Comparison of ENCODE assay signal across 7 mouse cellular contexts in genomic region chr5:138970056-138970490, GRCm38 (mm10). TPM values are rescaled to one million over a fixed set of nuclear protein-coding genes. Genes with fewer than 3 reads are reported as not detected.
A peak's percentile ranks its signal among the peaks of the same experiment; 100 is the strongest.
DNase-seq lines count a peak whose midpoint lies in the region; ATAC-seq lines count a peak whose summit lies in the region.

No protein-coding gene starts in this region.

- ATAC-seq in heart, embryonic 12.5 days (ENCODE audit: insufficient number of reproducible peaks, low FRiP score), result no peak

- H3K27ac ChIP-seq in heart, embryonic 12.5 days (ENCODE audit: poor library complexity, severe bottlenecking), result peak overlapping the region; percentile 26; the same call in 1 of the 2 replicates

- peaks cover 42% of the 10 kb centered on the region for H3K4me1 ChIP-seq in heart, embryonic 12.5 days (replicated peaks)

- 37% methylated on average over 7 of the region's 7 CpGs for WGBS in heart, embryonic 12.5 days

- H3K9ac ChIP-seq in heart, embryonic 12.5 days, result peak overlapping the region; percentile 20; the same call in 1 of the 2 replicates

- no peak overlapping the region for H3K4me2 ChIP-seq in heart, embryonic 12.5 days

- no peak overlapping the region for H3K4me3 ChIP-seq in heart, embryonic 12.5 days

- no peaks in the 10 kb centered on the region for H3K27me3 ChIP-seq in heart, embryonic 12.5 days (replicated peaks)

- DNase-seq in ovary, postnatal 14 days (ENCODE audit: low spot score), result peak; percentile 37
- DNase-seq in ovary, adult 18-20 months (ENCODE audit: low spot score), result no peak
- peak; percentile 60 to 76 for DNase-seq in kidney, postnatal 25 days
- peak; percentile 30 for DNase-seq in testis, postnatal 14 days (ENCODE audit: low spot score)
- no peak for DNase-seq in urinary bladder, adult 2 months (ENCODE audit: low spot score)
- DNase-seq in layer of hippocampus, adult 9-10 months (ENCODE audit: low spot score), result no peak

- peaks cover 3% of the 10 kb centered on the region; the same call in 1 of the 2 replicates for H3K36me3 ChIP-seq in heart, embryonic 12.5 days

- H3K9me3 ChIP-seq in heart, embryonic 12.5 days (replicated peaks), result no peaks in the 10 kb centered on the region

RNA-seq across cellular contexts. Expression of gene Pdgfa, which starts 27.1 kb away (rescaled TPM):
- polyA plus RNA-seq in heart, embryonic 12.5 days (2016; fragmentation: Nextera tagmentation; extraction: Ambion mirVana), result 34.4 and 37.4 TPM in 2 replicates
- 20.4 and 39.0 TPM in 2 replicates for polyA plus RNA-seq in urinary bladder, adult 2 months (2012; rRNA removed)

Comparison
In these comparisons a context has a peak if more than half of its experiments do, and no peak if none do; other contexts are left out.
1. DNase-seq: peak in ovary, postnatal 14 days (single experiment), kidney, postnatal 25 days (2 of 2) and testis, postnatal 14 days (single experiment); none in ovary, adult 18-20 months (single experiment), urinary bladder, adult 2 months (single experiment) and layer of hippocampus, adult 9-10 months (single experiment).